Mouse (Mus musculus): ENCODE results near the gene Lpar6.

Gene Lpar6

DNA sequence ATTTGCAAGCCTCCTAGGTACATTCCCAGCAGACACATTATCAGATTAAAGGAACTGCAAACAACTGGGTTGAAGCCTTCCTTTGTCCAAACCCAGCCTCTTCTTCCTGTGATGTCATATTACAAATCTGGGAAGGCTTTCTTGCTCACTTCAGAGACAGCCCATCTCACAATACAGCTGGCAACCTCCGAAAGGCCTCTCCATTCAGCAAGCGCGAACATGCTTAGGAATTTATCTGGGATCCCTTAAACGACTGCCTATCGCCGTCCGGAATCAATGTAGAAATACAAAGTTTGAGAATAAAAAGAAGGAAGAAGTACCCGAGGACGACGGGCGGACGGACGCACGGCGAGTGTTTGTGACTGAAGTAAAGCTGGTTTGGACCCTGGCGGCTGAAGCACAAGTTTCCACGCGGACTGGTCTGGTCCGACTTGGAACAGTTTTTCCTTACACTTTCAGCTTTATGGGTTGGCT lies at the start of gene Lpar6:
Lpar6 (plus strand) TSS at position 48 of the 474 bp plus-strand sequence.
- DNase-seq = peak; percentile 9

GRCm38 (mm10) chr14:73199058-73199457 lies 38.6 kb upstream of the Lpar6 start:
- DNase-seq = no peak

DNA sequence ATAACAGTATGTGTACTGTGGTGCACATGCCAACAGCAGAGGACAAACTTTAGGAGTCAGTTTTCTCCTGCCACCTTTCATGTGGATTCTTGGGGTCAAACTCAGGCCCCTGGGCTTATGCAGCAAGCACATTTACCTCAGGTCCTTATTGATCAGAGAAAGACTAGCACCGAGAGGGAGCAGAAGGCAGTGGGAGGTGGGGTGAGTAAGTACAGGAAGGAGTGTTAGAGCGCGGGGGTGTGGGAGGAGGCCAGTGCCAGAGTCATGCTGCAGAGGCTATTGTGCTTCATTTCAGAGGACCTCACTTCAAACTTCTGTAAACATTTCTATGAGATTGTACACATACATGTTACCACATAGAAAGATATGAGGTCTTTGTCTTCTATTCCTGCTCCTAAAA lies 36.2 kb upstream of the Lpar6 start:
- no peak for DNase-seq

GRCm38 (mm10) chr14:73204016-73204415 lies 33.7 kb upstream of the Lpar6 start:
- DNase-seq = no peak

DNA sequence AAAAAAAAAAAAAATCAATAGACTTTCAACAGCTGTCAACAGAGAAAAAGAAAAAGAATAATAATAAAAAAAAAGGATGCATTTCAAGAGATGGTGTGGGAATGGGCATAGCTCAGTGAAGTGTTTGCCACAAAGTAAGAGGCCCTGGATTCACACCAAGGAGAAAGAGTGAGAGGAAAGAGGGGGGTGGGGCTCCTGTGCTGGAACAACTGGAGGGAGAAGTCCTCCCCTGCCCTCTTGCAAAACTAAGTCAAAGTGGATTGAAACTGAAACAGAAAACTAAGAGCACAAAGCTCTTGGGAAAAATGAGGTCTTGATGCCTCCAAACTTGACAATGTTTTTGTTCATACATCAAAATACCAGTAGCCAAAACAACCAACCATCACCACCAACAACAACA lies 28.4 kb upstream of the Lpar6 start:
- DNase-seq = no peak

DNA sequence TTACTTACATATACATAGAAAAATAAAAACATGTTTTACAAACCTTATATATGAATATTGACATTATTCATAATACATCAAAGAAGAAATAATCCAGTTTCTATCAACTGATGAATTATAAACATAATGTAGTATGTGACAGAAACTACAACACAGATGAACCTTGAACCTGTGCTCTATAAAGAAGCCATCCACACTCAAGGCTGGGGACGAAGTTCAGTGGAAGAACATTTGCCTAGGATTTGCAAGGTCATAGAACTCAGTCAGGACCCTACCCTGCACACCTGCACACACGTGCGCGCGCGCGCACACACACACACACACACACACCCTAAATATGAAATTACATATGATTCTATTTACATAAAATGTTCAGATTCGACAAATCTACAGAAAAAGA lies 27.5 kb upstream of the Lpar6 start:
- no peak for DNase-seq

GRCm38 (mm10) chr14:73211477-73211876 lies 26.2 kb upstream of the Lpar6 start:
- no peak for DNase-seq

GRCm38 (mm10) chr14:73217062-73217461 lies 20.6 kb upstream of the Lpar6 start:
- DNase-seq = no peak

- no peak for DNase-seq
Measured at GRCm38 (mm10) chr14:73222316-73222970, 15.3 kb upstream of the Lpar6 start.

- no peak for DNase-seq
Measured at GRCm38 (mm10) chr14:73226346-73226745, 11.3 kb upstream of the Lpar6 start.

DNA sequence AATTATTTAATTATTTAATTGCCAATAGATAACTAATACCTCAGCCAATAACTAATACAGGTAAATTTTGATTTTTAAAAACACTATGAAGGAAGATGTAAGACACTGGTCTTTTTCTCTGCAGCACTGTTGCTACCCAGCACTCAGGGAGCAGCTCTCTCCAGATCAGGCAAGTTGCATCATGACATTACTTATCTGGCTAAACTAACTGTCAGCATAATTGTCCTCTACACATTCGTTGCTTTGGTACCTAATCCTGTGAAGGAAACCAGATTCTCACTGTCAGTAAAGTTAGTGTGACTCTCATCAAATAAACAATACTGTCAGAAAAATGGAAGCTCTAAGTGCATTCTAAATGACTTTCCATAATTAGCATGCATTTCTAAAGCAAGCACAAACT lies 10.8 kb upstream of the Lpar6 start:
- DNase-seq = no peak

DNA sequence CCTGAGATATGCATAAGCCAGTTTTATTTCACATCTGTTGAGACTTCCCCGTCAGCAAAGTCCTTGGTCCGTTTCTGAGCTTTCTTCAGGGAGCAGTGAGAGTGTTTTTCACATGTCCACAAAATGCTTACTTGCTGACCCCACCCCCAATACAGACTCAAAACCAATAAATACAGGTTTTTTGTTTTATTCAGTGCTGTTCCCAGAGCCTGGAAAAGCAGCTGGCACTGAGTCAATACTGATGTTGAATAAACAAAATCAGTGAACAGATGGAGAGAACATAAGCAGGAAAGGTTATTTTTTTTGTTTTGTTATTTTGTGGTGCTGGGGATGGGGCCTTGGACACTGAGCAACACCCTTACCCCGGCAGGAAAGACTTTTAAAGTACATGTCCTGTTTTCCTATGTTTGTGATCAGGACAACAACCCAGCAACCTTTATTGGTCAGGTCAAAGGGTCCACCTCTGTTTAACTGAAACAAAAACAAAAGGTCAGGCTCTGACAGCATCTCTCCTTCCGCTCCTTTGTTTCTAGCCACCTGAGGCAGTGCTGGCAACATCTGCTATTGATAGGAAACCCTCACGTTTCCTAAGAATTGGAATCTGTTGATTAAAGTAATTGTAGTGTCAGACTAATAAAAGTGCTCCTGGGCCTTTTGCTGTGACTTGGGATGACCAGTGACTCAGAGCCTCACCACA lies 6.3 kb upstream of the Lpar6 start:
- DNase-seq = no peak

GRCm38 (mm10) chr14:73234468-73235031 lies 3.1 kb upstream of the Lpar6 start:
- no peak for DNase-seq

GRCm38 (mm10) chr14:73238498-73239250 lies 979 bp downstream of the Lpar6 start:
- DNase-seq = peak; percentile 10

GRCm38 (mm10) chr14:73239291-73239690 lies 1.6 kb downstream of the Lpar6 start:
- DNase-seq = no peak

DNA sequence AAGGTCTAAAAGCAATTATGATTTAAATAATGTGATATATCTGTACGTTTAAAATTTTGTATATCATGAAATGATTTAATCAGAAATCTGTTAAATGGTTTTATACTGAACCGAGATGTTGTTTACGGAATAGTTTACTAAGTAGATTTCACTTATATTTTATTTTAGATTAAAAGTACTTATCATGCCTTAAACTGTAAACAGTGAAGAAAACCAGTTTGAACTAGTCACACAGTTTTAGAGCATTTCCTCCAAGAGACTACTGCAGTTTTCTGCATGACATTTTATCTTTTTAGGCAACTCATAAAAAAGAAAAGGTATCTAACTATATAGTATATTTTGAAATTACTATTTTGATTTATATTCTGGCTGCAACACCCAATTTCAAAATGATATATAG lies 2.2 kb downstream of the Lpar6 start:
- DNase-seq = no peak

DNA sequence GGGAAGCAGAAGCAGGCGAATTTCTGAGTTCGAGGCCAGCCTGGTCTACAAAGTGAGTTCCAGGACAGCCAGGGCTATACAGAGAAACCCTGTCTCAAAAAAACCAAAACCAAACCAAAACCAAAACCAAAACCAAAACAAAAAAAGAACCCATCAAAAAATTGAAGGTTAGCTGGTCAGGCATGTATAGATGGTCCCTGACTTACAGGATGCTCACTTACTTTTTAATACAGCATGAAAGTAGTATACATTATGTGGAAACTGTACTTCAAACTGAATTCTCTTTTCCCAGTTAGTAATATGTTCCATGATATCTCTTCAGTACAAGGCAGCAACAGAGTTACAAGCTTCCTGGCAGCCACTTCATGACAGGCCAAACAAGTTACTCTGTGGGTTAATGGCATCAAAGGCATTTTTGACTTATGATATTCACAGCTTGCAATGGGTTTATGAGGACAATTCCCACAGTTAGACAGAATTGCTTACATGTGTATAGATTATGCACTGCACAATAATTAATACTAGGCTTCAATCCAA lies 6.4 kb downstream of the Lpar6 start:
- no peak for DNase-seq

DNA sequence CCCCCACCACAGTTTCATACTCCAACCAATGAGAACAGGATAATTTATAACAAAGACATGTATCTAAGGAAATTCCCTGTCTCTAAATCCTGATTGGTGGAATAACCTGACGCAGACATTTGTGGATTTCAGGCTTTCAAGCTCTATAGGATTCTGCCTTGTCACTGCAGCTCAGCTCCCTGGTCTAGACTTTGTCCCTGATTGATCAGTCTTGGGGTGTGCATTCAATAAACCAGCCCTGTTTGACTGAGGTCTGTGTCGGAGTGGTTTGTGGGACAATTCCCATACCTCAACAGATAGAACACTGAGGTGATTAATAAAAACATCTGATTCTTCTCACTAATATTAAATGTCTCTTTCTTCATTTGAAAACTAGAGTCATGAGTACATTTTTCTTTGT lies 12.4 kb downstream of the Lpar6 start:
- DNase-seq = no peak

GRCm38 (mm10) chr14:73252276-73252675 lies 14.6 kb downstream of the Lpar6 start:
- no peak for DNase-seq

DNA sequence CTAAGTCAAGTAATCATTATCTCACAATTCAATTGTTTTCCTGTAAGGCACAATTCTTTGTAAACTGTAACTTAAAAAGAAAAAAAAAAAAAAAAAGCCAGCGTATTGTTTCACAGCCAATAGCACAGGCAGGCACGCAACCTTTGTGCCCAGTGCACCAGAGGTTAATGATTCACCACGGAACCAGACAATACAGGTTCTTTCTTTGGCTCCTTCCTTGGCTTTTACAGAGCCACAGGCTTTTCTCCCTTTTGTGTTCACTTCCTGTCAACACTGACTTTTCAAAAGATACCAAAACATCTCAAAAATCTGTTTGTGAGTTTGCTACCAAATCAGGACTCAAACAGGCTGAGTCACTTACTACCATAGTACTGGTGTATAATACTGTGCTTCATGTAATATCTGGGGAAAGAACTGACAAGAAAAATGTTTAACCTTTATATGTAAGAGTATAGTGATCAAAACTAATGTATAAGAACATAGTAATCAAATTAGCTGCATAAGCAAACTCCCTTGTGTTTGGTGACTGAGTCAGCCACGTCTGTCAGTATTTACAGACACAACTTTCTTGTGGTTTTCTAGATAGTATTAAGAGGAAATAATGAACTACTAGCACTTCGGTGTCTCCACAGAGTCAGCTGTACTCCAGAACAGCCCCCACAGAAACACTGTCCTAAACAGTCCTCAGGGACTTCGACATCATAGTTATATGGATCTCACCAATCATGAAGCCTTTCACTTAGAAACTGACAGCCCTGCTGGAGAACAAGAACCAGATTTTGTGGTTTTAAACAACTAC lies 16.0 kb downstream of the Lpar6 start:
- DNase-seq = no peak

GRCm38 (mm10) chr14:73254412-73254811 lies 16.7 kb downstream of the Lpar6 start:
- DNase-seq = no peak

DNA sequence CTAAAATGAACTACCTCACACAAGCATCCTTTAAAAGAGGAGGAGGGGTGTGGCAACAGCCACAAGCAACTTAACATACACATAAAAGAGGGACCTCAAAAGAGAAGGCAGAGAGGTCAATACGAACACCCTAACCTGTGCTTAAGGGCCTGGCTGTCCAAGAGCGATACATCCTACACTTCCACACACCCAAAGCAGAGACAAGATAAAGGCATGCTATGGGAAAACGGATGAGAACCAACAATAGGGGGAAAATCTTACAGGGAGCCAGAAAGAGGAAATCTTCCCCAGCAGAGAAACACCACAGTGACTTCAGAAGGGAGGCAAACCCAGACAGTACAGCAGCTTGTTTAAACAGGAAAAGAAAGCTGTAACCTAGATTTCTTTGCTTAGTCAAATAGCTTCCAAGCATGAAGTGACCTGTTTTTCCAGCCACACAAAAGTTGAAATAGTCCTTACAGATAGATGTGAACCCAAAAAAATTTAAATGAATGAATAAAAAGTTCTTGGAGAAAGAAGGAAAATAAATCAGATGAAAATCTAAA lies 17.8 kb downstream of the Lpar6 start:
- DNase-seq = no peak
